Mouse (Mus musculus): ENCODE measurements at regions not wholly inside any gene's neighbourhood (a gene's known extent, or its start where the extent isn't known, plus 50 kb on each side); places are given as distances from the start of the nearest gene placed in this dataset.
A peak's percentile ranks its signal among the peaks of the same experiment; 100 is the strongest.

- DNase-seq, result no peak
These were observed 57.0 kb downstream of the Mbl2 start for GRCm38 (mm10) chr19:30289721-30290120.

DNA sequence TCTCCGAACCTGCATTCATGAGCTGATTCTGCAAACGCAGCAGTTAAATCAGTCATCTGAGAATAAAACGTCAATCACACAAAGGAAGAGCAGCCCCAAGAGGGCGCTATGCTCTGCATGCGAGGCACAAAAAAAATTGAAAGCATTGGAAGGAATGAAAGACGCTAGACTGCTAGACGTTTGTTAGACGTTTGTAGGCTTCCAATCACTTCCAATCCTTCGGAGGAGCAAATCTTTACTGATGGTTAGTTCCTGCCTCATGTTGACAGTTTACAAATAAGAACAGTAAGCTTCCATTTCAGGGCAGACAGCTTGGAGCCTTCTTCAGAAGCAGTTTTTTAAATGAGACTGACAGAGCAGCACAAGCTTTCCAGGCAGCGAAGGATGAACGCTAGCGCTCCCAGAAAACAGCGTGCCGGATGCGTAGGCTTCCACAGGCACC is 62.5 kb downstream of the Mbl2 start:
- no peak for DNase-seq

DNA sequence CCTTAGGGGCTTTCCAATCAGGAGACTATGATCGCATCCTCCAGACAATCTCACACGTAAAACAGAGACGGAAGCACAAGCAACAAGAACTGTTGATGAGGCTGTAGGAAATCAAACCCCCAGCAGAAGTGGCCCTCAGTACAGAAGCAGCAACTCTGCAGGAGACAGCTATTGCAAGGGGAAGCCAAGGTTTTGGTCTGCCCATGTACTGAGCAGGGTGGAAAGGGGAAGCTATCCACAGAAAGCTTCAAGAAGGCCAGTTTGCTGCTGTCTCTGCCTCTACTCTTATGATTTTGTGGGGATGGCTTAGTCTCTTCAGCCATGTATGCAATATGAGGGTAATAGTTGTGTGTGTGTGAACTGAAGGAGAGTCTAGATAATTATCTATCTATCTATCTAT is 63.3 kb downstream of the Mbl2 start:
- no peak for DNase-seq

- no peak for DNase-seq
These were observed 66.8 kb downstream of the Mbl2 start for GRCm38 (mm10) chr19:30299536-30299935.

- DNase-seq, result no peak
These were observed 69.5 kb downstream of the Mbl2 start for GRCm38 (mm10) chr19:30302281-30302680.

DNA sequence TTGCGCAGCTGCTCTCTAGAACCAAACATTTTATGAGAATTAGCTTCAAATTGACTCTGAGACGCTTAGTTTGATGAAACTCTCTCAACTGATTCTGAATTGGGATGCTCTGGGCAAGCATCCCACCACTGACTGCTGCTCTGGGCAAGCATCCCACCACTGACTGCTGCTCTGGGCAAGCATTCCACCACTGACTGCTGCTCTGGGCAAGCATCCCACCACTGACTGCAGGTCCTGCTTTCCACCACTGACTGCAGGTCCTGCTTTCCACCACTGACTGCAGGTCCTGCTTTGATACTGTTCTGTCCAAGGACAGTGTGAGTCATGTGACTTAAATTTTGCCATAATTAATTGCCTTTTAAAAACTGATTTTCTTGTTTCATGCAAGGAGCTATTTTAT is 73.6 kb downstream of the Mbl2 start:
- DNase-seq, result no peak

DNA sequence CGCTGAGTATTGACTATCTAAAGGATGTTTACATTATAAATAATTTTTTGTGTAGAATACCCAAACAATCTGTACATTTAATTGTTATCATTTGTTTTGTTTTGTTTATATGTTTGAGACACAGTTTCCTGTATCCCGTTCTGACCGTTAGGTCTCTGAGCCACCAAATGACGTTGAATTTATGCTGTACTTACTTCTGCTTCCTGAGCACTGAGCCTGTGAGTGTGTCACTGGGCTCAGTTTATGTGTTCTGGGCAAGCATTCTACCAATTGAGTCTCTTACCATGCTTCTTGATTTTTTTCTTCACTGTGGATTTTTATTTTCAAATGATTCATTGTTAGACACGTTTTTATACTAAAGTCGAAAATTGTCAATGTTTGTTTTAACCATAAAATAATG is 74.2 kb downstream of the Mbl2 start:
- DNase-seq, result no peak

GRCm38 (mm10) chr19:30317314-30317713 is 84.6 kb downstream of the Mbl2 start:
- no peak for DNase-seq

- no peak for DNase-seq
These were observed 95.0 kb downstream of the Mbl2 start for GRCm38 (mm10) chr19:30327693-30328092.

DNA sequence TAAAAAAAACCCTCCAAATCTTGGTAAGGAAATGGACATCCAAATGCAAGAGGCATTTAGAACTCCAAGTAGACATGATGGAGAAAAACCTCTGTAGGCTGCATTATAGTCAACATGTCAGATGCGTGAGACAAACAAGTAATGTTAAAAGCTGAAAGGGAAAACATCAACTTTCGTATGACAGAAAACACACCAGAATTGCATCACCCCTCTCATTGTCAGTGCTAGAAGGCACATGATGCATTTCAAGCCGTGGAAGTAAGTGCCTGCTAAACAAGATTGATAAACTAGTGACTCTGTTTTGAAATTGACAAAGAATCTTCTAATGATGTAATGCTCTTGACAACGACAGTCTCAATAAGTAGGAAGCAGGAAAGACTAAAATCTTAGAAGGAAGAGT is 96.1 kb downstream of the Mbl2 start:
- no peak for DNase-seq

- no peak for DNase-seq
These were observed 98.0 kb downstream of the Mbl2 start for GRCm38 (mm10) chr19:30330792-30331191.

- no peak for DNase-seq
These were observed 99.1 kb downstream of the Mbl2 start for GRCm38 (mm10) chr19:30331850-30332249.

GRCm38 (mm10) chr19:30344401-30344800 is 111.7 kb downstream of the Mbl2 start:
- no peak for DNase-seq

- DNase-seq, result no peak
These were observed 116.2 kb downstream of the Mbl2 start for GRCm38 (mm10) chr19:30348924-30349323.

DNA sequence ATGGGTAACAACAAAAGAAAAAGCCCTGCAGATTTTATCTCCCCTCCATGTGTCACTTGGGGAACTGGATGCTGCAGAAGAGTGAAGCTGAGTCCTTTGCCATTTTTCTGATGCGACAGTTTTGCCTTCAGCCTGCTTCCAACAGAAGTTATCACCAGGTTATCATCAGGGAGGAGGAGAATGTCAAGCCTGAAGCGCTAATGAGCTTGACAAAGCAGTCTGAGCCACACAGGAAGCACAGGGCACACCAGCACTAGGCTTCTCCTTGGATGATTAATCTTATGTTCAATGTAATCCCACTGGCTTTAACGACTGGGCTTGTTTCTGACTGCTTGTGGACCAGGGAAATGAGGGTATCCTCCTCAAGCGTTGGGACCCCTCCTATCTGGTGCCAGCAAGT is 122.2 kb downstream of the Mbl2 start:
- no peak for DNase-seq

DNA sequence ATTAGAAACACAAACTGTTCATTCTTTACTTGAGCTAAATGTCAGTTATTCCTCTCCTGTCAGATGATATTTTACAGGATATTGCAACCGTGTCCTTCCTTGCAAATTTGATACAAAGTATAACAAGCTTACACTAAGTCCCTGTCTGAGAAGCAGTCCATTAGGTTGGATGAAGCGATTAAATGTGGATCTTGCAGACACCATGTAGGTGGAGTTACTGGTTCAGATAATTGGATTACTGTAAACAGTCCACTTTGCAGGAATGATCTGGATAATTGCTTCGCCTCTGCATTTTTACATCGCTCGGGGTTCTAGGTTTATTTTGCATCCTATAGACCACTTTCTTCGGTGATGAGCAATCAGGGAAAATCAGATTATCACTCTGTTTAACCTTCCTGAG is 126.2 kb downstream of the Mbl2 start:
- no peak for DNase-seq

DNA sequence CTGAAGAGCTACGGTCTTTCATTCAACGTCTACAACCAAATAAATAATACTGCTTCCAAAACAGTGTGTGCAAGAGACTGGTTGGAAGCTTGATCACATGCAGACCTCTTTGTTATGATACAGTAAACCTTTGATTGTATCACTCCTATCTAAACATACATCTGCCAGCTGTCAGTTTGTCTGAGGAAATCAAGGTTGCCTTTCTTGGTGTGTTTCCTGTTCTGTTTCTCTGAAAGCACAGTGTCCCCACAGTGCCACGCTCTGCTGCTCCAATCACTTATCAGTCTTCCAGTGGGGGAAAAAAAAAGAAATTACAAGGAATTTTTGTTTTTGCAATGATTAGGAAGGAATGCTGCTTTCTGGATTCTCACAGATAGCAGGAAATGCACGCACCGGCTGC is 139.2 kb downstream of the Mbl2 start:
- no peak for DNase-seq

GRCm38 (mm10) chr19:30379767-30380166 is 147.0 kb downstream of the Mbl2 start:
- DNase-seq, result no peak

GRCm38 (mm10) chr19:30380515-30381206 is 147.9 kb downstream of the Mbl2 start:
- DNase-seq, result no peak

- DNase-seq, result no peak
These were observed 155.7 kb downstream of the Dkk1 start for GRCm38 (mm10) chr19:30393791-30394190.

GRCm38 (mm10) chr19:30406943-30407342 is 142.5 kb downstream of the Dkk1 start:
- no peak for DNase-seq

DNA sequence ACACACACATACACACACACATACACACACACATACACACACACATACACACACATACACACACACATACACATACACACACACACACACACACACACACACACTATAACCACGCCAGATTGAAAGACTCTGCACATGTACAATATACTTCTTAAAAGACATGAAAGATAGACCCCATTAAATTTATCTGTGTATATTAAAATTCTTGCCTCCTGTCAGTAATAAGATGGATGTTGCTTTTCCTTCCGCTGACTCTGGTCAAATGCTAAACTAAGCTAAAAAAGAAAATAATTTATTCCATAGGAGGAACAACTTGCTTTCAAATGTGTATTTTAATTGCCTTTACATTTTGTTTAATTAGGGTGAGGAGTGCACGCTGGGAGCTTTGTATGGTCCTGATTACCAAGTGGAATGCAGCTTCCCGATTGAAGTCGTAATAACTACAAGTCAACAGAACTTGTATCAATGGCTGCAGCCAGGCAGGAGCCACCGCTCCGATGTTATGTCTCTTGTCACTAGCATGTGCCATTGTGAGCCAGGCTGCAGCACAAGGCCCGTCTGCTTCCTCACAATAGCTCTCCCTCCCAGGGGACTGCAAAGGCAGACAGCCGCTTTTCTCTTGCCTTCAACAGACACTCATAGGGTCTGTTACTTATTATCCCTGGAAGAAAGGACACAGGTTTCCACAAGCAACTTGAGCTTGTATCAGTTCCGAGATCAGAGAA is 129.7 kb downstream of the Dkk1 start:
- DNase-seq, result no peak

DNA sequence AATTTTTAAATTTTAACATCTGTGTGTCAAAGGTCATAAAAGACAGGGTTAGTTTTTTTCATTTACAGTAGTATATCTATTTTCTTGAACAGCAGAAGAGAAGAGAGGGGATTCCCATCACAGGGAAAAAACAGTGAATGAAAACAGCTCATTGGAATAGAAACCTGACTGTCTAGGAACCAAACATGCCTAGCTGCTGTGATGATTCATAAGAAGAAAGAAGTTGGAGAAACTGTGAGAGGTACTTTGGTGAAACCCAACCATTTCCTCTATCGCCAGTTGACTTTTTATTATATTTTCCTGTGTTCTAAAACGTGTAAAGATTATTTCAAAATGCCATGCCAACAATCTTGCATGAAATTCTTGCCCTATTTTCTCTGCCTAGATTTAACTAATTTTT is 123.8 kb downstream of the Dkk1 start:
- no peak for DNase-seq

- peak; percentile 2 for DNase-seq
These were observed 122.0 kb downstream of the Dkk1 start for GRCm38 (mm10) chr19:30427484-30427883.

DNA sequence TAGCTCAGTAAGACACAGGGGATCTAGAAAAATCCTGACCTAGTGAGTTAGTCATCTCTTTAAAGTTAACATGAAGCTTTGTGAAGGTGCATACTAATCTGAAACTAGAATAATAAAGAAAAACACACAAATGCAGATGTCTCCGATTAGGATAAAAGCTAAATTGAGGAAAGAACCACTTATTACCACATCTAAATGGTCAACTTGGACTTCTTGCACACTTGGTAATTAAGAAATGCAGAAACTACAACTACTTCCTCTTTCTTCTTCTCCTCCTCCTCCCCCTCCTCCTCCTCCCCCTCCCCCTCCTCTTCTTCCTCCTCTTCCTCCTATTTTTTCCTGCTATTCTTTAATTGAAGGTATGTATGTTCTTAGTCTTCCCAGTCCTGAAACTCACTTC is 116.3 kb downstream of the Dkk1 start:
- DNase-seq, result no peak
